Mouse (Mus musculus): Measurements from ENCODE around the gene Il10rb.

The Il10rb gene

DNA sequence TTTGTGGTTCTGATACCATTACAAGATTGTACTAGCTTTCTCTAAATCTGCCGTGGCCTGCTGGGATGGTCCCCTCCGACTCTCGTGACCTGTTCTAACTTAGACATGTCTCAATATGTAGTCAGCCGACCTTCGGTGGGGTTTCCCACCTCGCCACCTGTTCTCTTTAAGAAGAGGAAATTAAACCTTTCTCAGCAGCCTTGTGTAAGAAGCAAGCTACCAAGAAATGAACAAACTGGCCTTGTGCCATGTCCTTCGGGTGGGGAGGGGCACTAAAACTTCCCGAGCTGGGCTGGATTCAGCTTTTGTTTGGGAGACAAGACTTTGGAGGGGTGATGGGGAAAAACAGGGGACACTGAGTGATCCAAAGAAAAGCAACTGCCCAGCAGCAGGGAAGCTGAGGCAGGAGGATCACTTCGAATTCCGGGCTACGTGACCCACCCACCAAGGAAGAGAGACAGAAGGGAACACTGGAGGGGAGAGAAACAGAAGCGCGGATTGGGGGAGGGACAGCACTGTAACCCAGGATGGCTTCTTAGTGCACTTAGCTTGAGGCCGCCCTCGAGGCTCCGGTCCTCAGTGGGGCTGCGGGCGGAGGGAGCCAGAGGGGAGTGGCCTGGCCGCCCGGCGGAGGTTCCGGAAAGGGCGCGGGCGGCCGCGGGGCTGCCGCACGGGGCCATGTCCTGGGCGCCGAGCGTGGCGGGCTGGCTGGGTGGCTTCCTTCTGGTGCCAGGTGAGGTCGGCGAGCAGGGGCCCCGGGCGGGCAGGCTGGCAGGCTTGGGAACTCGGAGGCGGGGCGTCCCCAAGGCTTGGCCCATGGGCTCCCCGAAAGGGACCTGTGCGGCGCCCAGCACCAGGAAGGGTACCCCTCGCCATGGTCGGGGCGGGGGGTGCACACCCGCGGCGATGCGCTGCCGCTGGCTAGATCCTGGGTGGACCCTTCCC is at the start of gene Il10rb:
Gene Il10rb (plus strand): TSS at position 525 of the 945 bp plus-strand sequence.
- DNase-seq (ENCODE audit: low spot score): peak; percentile 85

- DNase-seq (ENCODE audit: low spot score): no peak
Measured at GRCm38 (mm10) chr16:91356760-91357525, 49.0 kb upstream of the Il10rb start.

DNA sequence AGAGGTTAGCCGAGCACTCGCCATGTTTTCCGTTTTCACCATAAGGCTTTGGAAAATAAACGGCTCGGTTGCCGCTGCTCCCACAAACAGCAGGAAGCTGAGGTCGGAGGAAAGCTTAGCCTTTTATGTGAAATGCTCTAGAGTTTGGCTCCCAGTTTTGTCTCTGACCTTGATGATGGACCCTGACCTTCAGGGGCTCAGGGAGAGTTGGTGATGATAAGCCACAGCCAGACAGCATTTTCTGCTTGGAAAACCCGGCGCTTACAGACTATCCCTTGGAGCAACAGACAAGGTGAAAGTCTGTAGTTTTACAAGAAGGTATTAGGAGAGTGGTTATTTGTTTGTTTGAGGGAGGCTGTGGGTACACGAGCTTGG is 48.5 kb upstream of the Il10rb start:
- no peak for DNase-seq (ENCODE audit: low spot score)

DNA sequence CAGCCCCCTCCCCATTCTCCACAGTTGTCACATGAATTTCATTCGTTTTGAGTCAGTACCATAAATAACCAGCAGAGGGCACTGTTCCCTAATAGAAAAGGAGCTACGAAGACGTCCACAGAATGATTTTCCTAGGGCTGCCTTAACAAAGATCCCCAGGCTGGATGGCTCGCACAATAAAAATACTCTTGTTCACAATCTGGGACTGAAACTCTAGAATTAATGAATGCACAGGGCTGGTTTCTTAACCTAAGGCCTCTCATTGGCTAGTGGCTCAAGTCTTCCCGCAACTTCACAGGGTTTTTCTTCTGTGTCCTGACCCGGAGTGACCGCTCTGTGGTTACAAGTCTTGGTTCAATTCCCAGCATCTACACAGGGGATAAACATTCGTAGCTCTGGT is 47.4 kb upstream of the Il10rb start:
- peak; percentile 81 for DNase-seq (ENCODE audit: low spot score)

DNA sequence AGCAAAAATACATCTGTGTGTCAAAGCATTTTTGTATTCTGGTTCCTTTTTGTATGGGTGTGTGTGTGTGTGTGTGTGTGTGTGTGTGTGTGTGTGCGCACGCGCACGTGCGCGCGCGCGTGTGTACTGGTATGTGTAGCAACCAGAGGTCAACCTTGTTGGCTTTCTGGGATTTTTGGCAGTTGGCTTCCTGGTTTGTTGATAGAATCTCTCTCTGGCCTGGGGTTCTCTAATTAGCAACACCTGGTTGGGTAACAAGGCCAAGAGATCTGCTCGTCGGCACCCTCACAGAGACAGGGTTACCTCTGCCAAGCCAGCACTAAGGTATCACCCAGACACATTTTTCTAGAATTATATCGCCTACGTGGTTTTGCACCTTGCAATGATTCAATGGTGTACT is 46.4 kb upstream of the Il10rb start:
- no peak for DNase-seq (ENCODE audit: low spot score)

DNA sequence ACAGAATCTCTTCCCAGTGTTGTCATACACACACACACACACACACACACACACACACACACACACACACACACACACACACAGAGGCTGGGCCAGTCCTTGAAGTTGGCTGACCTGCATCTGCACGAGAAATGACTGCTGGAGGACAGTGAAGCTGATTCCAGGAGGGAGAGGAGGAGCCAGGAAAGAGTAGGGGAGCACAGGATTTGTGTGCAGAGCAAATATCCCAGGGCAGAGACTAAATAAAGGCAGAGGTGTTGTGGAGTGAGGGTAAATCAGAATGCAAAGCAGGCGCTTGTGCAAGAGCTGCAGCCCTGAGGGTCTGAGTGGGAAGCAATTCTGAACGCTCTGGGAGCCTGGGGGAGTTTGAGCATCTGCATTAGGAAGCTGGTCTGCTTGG is 45.8 kb upstream of the Il10rb start:
- DNase-seq (ENCODE audit: low spot score): no peak

DNA sequence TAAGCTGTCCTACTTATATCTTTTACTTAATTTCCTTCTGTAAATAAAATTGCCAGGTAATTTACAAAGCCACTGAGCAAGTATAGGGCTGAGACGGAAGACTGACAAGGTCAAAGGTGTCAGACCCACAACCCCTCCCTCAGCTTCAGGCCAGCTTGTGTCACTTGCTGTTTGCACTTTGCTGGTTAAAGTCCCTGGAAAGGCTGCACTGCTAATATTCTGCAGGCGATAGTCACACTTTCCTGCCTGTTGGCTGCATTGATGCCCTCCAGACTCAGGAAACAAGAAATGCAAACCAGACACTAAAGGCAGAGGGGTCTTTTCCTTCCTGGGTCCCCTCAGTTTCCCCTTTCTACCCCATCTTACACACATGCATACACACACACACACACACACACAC is 44.0 kb upstream of the Il10rb start:
- no peak for DNase-seq (ENCODE audit: low spot score)

DNA sequence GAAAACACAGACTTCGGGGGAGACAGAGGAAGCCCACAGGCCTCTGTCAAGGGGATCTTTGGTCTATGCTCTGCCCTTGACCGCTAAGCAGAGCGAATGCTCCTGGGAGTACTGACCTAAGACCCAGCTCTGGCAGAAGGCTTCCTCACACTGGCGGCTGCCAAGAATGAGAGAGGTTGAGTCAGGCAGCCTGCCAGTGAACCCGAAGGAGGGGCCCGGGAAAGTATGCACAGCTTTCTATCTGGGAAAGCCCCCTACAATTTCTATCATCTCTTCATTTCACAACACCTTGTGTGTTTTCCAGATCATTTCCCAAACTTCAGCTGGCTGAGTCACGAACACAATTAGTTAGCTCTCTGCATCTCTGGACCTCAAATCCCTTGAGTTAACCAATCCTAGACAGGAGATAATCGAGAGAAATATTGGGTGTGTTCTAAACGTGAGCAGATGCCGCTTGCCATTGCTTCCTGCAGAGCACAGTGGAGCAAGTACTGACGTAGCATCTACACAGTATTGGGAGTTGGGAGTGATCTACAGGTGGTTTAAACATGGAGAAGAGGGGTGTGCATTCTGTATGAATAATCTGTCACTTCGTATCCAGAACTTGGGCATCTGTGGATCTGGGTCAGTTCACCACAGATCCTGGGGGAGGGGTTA is 43.2 kb upstream of the Il10rb start:
- peak; percentile 74 for DNase-seq (ENCODE audit: low spot score)

DNA sequence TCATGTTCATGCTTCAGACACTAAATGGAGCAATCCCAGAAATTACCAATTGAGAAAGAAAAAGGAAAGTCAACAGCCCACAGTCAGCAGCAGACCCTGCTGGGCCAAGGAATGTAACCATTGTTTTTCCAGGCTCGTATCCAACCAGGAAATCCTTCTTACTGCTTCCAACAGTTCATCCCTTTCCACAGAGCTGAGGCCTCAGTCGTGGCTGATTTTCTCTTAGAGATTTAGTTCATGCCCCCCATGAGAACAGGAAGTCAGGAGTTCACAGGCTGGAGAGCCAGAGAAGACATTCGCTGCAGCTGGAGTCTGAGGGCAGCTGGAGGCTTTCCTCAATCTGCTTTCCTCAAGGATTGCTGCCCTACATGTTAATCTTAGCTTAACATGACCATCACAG is 42.5 kb upstream of the Il10rb start:
- peak; percentile 81 for DNase-seq (ENCODE audit: low spot score)

DNA sequence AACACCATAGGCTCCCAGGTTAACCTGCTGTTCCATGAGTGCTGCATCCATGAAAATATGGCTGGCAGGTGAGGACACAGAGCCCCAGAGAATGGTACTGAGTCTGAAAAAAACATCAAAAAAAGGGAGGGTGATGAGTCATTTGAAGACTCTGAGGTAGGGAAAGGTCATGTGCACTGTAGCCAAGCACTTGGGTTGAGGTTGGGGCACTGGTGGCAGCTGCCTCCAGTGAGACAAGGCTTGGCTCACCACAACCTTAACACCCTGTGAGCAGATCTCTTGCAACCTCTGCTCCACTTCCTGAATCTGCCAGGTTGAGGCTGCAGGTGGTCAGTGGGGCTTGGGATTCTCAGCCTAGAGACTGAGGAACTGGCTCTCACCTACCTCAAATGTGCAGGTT is 39.4 kb upstream of the Il10rb start:
- DNase-seq (ENCODE audit: low spot score): no peak

DNA sequence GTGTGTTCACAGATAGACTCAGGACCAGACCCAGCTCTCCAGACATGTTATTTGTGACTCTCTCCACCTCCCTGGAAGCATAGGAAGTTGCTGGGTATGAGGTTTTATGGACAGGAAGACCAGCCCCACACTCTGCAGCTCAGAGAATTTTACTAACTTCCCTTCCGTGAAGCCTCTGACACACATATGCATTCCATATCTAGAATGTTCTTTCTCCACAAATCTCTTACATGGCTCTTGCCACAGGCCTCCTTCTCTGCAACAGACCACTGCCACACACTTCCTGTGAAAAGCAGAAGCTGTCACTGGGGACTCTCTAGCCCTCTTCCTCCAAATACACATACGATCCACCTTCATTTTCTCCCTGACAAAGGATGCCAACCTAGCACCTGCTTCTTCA is 38.9 kb upstream of the Il10rb start:
- no peak for DNase-seq (ENCODE audit: low spot score)

DNA sequence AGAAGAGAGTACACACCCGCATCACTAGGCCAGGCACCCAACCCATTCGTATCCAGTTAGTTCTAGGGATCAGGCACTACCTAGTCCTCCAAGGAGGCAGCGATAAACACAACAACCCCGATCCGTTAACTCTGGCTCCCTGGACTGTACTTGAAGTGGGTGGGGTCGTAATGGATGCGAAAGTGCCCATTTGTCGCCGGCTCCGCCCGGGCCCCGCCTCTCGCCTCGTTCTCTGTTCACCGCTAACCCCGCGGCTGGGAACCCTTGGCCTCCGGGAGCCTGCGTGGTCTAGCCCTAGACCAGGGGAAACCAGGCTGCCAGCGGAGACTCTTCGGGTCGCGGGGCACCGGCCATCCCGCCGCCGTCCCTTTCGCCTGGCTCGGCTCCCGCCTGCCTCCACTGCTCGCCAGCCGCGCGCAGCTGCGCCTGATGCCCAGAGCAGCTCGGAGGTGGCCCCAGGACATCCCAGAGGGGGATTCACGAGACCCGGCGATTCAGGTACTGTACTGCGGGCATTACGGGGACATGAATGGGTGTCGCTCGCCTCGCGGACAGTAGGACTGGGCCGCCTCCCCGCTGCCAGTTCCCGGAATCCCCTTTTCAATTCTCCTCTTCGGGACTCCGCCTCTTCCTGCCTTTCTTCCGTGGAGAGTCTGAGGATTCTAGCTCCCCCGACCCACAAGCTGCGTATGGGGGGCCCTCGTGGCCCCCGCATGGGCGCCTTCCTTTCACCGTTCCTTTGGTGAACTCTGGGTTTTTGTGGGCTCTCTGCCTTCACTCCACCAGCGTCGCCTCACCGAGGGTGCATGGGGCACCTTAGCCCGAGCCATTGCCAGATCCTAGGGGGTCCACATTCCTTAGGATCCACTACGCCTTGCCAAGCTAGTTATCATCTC is 33.1 kb upstream of the Il10rb start, which contains the start of gene Ifnar2:
Gene Ifnar2 (plus strand): TSS at position 207 of the 896 bp plus-strand sequence.
- peak; percentile 90 for DNase-seq (ENCODE audit: low spot score)

DNA sequence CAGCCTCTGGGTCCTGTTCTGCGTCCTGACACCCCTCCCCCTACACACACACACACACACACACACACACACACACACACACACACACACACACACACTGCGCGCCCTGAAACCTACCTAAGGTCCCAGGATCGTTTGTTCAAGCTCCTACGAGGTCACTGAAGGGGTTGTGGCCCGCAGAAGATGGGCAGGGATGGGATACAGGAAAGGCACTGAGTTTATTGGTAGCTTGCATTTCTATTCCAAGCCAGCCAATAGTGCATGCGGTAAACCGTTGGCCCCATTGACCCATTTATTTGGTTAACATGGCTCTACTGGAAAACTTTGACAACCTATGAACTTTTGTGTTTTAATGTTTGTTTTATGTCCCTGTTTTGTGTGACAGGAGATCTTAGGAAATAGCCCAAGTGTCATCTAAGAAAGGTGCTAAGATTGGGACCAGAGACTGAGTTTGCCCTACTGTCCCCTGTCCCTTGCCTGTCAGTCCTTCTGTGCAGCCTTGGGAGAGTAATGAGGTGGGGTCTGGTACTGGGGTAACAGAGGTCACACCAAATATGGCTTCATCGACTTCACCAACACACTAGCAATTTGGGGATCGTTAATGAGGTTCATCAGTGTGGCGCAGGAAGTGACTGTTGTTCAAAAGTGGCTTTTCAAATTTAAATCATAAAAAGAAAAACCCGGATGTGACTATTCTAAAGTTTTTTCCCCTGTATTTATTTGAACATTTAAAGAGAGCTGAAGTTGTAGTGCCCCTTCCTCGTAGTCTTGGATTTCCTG is 32.3 kb upstream of the Il10rb start:
- no peak for DNase-seq (ENCODE audit: low spot score)

DNA sequence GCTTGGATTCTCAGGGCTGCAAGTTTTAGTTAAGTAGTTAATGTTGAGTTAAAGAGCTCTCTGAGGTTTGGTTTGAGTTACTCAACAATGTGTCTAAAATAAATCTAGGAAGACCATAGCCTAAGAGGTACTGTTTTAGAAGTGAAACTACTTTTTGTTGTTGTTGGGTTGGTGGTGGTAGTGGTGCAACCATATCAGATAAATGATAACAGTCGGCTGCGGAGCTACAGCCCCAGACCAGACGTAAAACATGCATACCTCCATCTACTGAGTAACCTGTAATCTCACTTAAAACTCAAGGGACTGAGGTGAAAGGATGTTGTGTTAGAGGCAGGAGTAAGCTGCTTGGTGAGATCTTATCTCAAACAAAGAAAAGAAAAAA is 31.7 kb upstream of the Il10rb start:
- no peak for DNase-seq (ENCODE audit: low spot score)

GRCm38 (mm10) chr16:91376701-91377100 is 29.3 kb upstream of the Il10rb start:
- no peak for DNase-seq (ENCODE audit: low spot score)

DNA sequence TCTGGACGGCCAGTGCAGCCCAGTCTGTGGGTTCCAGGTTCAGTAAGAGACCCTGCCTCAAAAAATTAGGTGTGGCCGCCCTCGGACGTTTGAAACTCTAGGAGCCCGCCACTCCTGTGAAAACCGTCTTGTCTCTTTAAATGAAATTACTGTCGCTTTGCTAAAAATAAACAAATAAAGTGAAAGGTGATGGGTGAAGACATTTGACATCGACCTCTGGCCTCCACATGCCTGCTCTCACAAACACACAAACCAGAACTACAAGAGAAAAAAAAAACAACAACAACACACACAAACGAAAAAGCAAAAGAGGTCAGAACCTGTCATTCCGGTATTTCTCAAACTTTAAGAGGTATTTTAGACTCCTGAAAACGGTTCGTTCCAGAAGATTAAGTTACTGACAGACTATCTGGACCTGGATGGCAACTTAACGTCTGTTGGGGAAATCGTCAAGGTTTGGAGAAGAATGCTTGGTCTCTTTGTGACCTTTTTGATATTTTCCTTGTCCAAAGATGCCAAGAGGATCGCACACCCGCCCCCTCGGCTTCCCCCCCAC is 27.5 kb upstream of the Il10rb start:
- DNase-seq (ENCODE audit: low spot score): no peak

- no peak for DNase-seq (ENCODE audit: low spot score)
Measured at GRCm38 (mm10) chr16:91378991-91379390, 27.0 kb upstream of the Il10rb start.

- no peak for DNase-seq (ENCODE audit: low spot score)
Measured at GRCm38 (mm10) chr16:91379412-91379811, 26.6 kb upstream of the Il10rb start.

DNA sequence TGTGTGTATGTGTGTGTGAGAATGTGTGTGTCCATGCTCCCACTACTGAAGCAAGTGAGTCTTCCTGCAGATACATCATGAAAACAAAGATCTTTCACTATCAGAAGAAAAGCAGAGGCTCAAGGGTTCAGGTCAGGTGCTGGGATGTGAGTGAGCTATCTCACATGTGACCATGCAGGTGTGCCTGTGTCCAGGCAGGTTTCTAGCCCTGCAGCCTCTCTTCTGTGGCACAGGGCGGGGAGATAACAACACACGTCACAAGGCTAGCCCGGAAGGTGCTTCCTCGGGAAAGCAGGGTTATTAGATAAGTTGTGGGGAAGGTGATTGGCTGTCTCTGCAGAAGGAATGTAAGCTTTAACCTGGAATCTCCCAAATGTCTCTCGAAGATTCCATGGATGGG is 25.8 kb upstream of the Il10rb start:
- DNase-seq (ENCODE audit: low spot score): no peak

- no peak for DNase-seq (ENCODE audit: low spot score)
Measured at GRCm38 (mm10) chr16:91381606-91382005, 24.4 kb upstream of the Il10rb start.

Data from lung, postnatal 25 days (tissue).